Mouse (Mus musculus): ENCODE results near the gene Mrps7.
"Not testable (repeated sequence)": the region's sequence is repeated elsewhere in the genome, so short reads cannot be mapped to it uniquely, and the experiment has no call there.

Mrps7 gene

GRCm38 (mm10) chr11:115628465-115629101 lies 24.9 kb downstream of the Mrps7 start:
- no peak for DNase-seq (ENCODE audit: low spot score)

- no peak for DNase-seq (ENCODE audit: low spot score)
Observed at GRCm38 (mm10) chr11:115629734-115630531, 26.2 kb downstream of the Mrps7 start.

- no peak for DNase-seq (ENCODE audit: low spot score)
Observed at GRCm38 (mm10) chr11:115630532-115631504, 27.1 kb downstream of the Mrps7 start.

- DNase-seq (ENCODE audit: low spot score) = no peak
Observed at GRCm38 (mm10) chr11:115631505-115631890, 27.8 kb downstream of the Mrps7 start.

- DNase-seq (ENCODE audit: low spot score) = no peak
Observed at GRCm38 (mm10) chr11:115632247-115632646, 28.5 kb downstream of the Mrps7 start.

- no peak for DNase-seq (ENCODE audit: low spot score)
Observed at GRCm38 (mm10) chr11:115632862-115633261, 29.1 kb downstream of the Mrps7 start.

- no peak for DNase-seq (ENCODE audit: low spot score)
Observed at GRCm38 (mm10) chr11:115634109-115634508, 30.4 kb downstream of the Mrps7 start.

GRCm38 (mm10) chr11:115635041-115635440 lies 31.3 kb downstream of the Mrps7 start:
- no peak for DNase-seq (ENCODE audit: low spot score)

- DNase-seq (ENCODE audit: low spot score) = no peak
Observed at GRCm38 (mm10) chr11:115635484-115635883, 31.8 kb downstream of the Mrps7 start.

GRCm38 (mm10) chr11:115636960-115637359 lies 33.2 kb downstream of the Mrps7 start:
- DNase-seq (ENCODE audit: low spot score) = no peak

- DNase-seq (ENCODE audit: low spot score) = no peak
Observed at GRCm38 (mm10) chr11:115638498-115639409, 35.0 kb downstream of the Mrps7 start.

GRCm38 (mm10) chr11:115639540-115639939 lies 35.8 kb downstream of the Mrps7 start:
- no peak for DNase-seq (ENCODE audit: low spot score)

GRCm38 (mm10) chr11:115640311-115640828 lies 36.6 kb downstream of the Mrps7 start:
- DNase-seq (ENCODE audit: low spot score) = no peak

GRCm38 (mm10) chr11:115640978-115641663 lies 37.4 kb downstream of the Mrps7 start:
- DNase-seq (ENCODE audit: low spot score) = no peak

GRCm38 (mm10) chr11:115641664-115642036 lies 37.9 kb downstream of the Mrps7 start:
- DNase-seq (ENCODE audit: low spot score) = no peak

- no peak for DNase-seq (ENCODE audit: low spot score)
Observed at GRCm38 (mm10) chr11:115642705-115643104, 39.0 kb downstream of the Mrps7 start.

GRCm38 (mm10) chr11:115643265-115643664 lies 39.5 kb downstream of the Mrps7 start:
- DNase-seq (ENCODE audit: low spot score) = no peak

GRCm38 (mm10) chr11:115644308-115644707 lies 40.6 kb downstream of the Mrps7 start:
- DNase-seq (ENCODE audit: low spot score) = no peak

- DNase-seq (ENCODE audit: low spot score) = not testable (repeated sequence)
Observed at GRCm38 (mm10) chr11:115645498-115645897, 41.8 kb downstream of the Mrps7 start.

GRCm38 (mm10) chr11:115646439-115646838 lies 42.7 kb downstream of the Mrps7 start:
- no peak for DNase-seq (ENCODE audit: low spot score)

Measured in testis, postnatal 14 days (tissue).